Mouse (Mus musculus): ENCODE data around the gene Sorbs2.

GRCm38 (mm10) chr8:45579714-45580543, 72.3 kb downstream of the Sorbs2 start:
- TF ChIP-seq TCF12 (IDR thresholded peaks at IDR 0.05; ENCODE audit: insufficient read depth, poor library complexity, severe bottlenecking) = no peak
- TF ChIP-seq MYOG (IDR thresholded peaks at IDR 0.05; ENCODE audit: control insufficient read depth in 1 of 3, insufficient read depth in 1 of 3, insufficient read length in 2 of 3, low read depth in 2 of 3) = no peak
- no peak for TF ChIP-seq POLR2AphosphoS2 (IDR thresholded peaks at IDR 0.05; ENCODE audit: insufficient read length, low read depth)
- TF ChIP-seq POLR2A (IDR thresholded peaks at IDR 0.05; ENCODE audit: insufficient read length, low read depth) = no peak
- TF ChIP-seq REST (IDR thresholded peaks at IDR 0.05; ENCODE audit: insufficient read depth, insufficient read length) = no peak
- no peak for TF ChIP-seq MYOD1 (IDR thresholded peaks at IDR 0.05; ENCODE audit: control insufficient read depth in 1 of 3, insufficient read length in 2 of 3, low read depth in 2 of 3)
- TF ChIP-seq CEBPB (IDR thresholded peaks at IDR 0.05; ENCODE audit: insufficient read depth, poor library complexity, severe bottlenecking) = no peak
- TF ChIP-seq E2F4 (IDR thresholded peaks at IDR 0.05; ENCODE audit: insufficient read depth) = no peak
